Mouse (Mus musculus): ENCODE data around the gene Sdc3. TPM values are rescaled to one million over a fixed set of nuclear protein-coding genes. Genes with fewer than 3 reads are reported as not detected.

The Sdc3 gene
- total RNA-seq, 4 experiments from 2014 or later = 332 to 626 (median 448) TPM

Other genes with a start within 250 kb of the Sdc3 start
- 10 to 100 TPM in 1 of 4 experiments, 1 to 10 TPM in 3; 5.3 to 15.1 (median 8.8) TPM for gene Nkain1, start 218.4 kb upstream of the Sdc3 start, total RNA-seq (2022)
- gene Pum1, start 129.2 kb upstream of the Sdc3 start, total RNA-seq (2022) = 10 to 100 TPM; 62.4 to 92.5 (median 83.2) TPM
- 10 to 100 TPM; 21.1 to 57.8 (median 37.6) TPM for gene Laptm5, start 120.6 kb downstream of the Sdc3 start, total RNA-seq (2022)
- not detected for gene Matn1, start 151.8 kb downstream of the Sdc3 start, total RNA-seq (2022)

Measured in adrenal gland, adult 8-10 months (tissue).